Mouse (Mus musculus) heart, postnatal 0 days (tissue): ENCODE results near the gene Arl8a. TPM values are rescaled to one million over a fixed set of nuclear protein-coding genes. Genes with fewer than 3 reads are reported as not detected.

Source experiments
- ATAC-seq: fragments of 200-750 bp; cut with Nextera tagmentation; 2 replicates; pipeline ENCODE4 v1.8.0; 2017; ENCODE audit warnings: low read depth, moderate number of reproducible peaks, moderate library complexity; ENCODE audit not compliant: insufficient read depth
- DNase-seq: peaks from one replicate; pipeline ENCODE4 v3.0.0-alpha.2; 2016; ENCODE audit warnings: low spot score
- H3K27ac ChIP-seq: fragments of 300-500 bp; sonication (generic); 2 replicates; pipeline ENCODE4 v1.5.1; 2014; ENCODE audit warnings: low read depth, mild to moderate bottlenecking
- H3K27me3 ChIP-seq: fragments of 300-500 bp; sonication (generic); 2 replicates; pipeline ENCODE4 v1.6.1; 2014; ENCODE audit warnings: low read length, mixed read lengths; ENCODE audit not compliant: control insufficient read depth, insufficient read depth
- H3K36me3 ChIP-seq: fragments of 300-500 bp; sonication (generic); replicated peaks from 2 replicates; pipeline ENCODE4 v1.6.1; 2014; ENCODE audit warnings: low read length, mixed read lengths; ENCODE audit not compliant: control insufficient read depth, insufficient read depth
- H3K4me1 ChIP-seq: fragments of 300-500 bp; sonication (generic); 2 replicates; pipeline ENCODE4 v1.6.1; 2014; ENCODE audit warnings: antibody characterized with exemption; ENCODE audit not compliant: control insufficient read depth, insufficient read depth
- H3K4me2 ChIP-seq: fragments of 300-500 bp; sonication (generic); 2 replicates; pipeline ENCODE4 v1.6.1; 2014; ENCODE audit warnings: low read depth, mild to moderate bottlenecking, low read length, moderate library complexity
- H3K4me3 ChIP-seq: fragments of 300-500 bp; sonication (generic); 2 replicates; pipeline ENCODE4 v1.5.1; 2014; ENCODE audit warnings: low read depth, low read length
- H3K9ac ChIP-seq: fragments of 300-500 bp; sonication (generic); replicated peaks from 2 replicates; pipeline ENCODE4 v1.6.1; 2014; ENCODE audit warnings: low read depth, low read length, mixed read lengths
- H3K9me3 ChIP-seq: fragments of 300-500 bp; sonication (generic); replicated peaks from 2 replicates; pipeline ENCODE4 v1.6.1; 2016; ENCODE audit warnings: low read length; ENCODE audit not compliant: control insufficient read depth
- CTCF ChIP-seq: IDR thresholded peaks from 2 replicates; pipeline ENCODE4 v1.5.1; 2016; ENCODE audit warnings: antibody characterized with exemption, control low read depth, low read depth
- EP300 ChIP-seq: IDR thresholded peaks from 2 replicates; pipeline ENCODE4 v1.6.1; 2016; ENCODE audit warnings: antibody characterized with exemption, low read depth
- WGBS: fragments of 180-500 bp; shearing (Covaris S2); extraction: QIAGEN DNeasy Blood & Tissue Kit; methylation state at CpG from one replicate; pipeline ENCODE4 v1.1.7; 2014; 5-methylcytosine and 5-hydroxymethylcytosine counted together
- polyA plus RNA-seq: library from polyadenylated mRNA; unstranded; fragments of >200 nt; fragmentation: Nextera tagmentation; extraction: Ambion mirVana; gene quantifications from 2 replicates; pipeline ENCODE4 v1.2.1, GENCODE M21; 2015
- total RNA-seq: library from RNA; depleted of rRNA; stranded (reverse); fragments of >200 nt; gene quantifications from 2 replicates; pipeline ENCODE4 v1.2.3, GENCODE M21; 2014; ENCODE audit warnings: low replicate concordance

The Arl8a gene
- total and polyA plus RNA-seq, 2 experiments from 2014 or later = 35.3 to 43.4 TPM

- Histone ChIP-seq H3K4me1 (peaks cover 16% of the 10 kb centered on the region; the same call in 1 of the 2 replicates), H3K9me3 (no peaks in the 10 kb centered on the region), H3K4me2 (peak overlapping the region; percentile 20; the same call in 1 of the 2 replicates), H3K36me3 (no peaks in the 10 kb centered on the region), H3K9ac (no peak overlapping the region), H3K4me3 (peak overlapping the region; percentile 4; the same call in 1 of the 2 replicates), H3K27me3 (peaks cover 18% of the 10 kb centered on the region; the same call in 1 of the 2 replicates), H3K27ac (no peak overlapping the region)
- no peak for ATAC-seq
- WGBS = 74% methylated on average over 10 of the region's 10 CpGs
- DNase-seq = no peak
- TF ChIP-seq CTCF = no peak
- no peak for TF ChIP-seq EP300
Measured at GRCm38 (mm10) chr1:135133678-135134435, 12.8 kb upstream of the Arl8a start.

GRCm38 (mm10) chr1:135135111-135135787, 11.4 kb upstream of the Arl8a start:
- TF ChIP-seq EP300 = no peak
- no peak for TF ChIP-seq CTCF
- WGBS = 83% methylated on average over 8 of the region's 8 CpGs
- ATAC-seq = no peak
- no peak for DNase-seq
- H3K9ac ChIP-seq = no peak overlapping the region
- H3K9me3 ChIP-seq = no peaks in the 10 kb centered on the region
- H3K4me2 ChIP-seq = no peak overlapping the region
- no peak overlapping the region for H3K27ac ChIP-seq
- H3K4me3 ChIP-seq = no peak overlapping the region
- H3K27me3 ChIP-seq = peaks cover 9% of the 10 kb centered on the region; the same call in 1 of the 2 replicates
- peaks cover 16% of the 10 kb centered on the region; the same call in 1 of the 2 replicates for H3K4me1 ChIP-seq
- no peaks in the 10 kb centered on the region for H3K36me3 ChIP-seq

DNA sequence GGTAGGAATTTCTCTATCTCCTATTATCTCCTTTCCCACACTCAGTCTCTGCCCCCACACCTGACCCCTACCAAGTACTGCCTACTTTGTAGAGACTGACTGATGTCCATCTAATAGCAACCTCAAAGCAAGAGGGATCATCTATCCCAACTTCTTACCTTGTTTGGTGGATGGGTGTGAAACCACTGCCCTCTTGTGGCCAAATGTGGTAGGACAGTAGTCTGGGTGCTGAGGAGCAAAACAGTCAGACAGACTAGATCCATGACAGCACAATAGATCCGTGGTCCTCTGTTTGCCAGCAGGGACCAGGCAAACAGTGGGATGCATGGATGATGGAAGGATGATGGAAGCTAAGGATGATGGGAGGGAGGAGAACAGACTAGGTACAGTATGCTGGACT, 10.1 kb upstream of the Arl8a start:
- Histone ChIP-seq H3K27ac (no peak overlapping the region), H3K4me2 (no peak overlapping the region), H3K4me3 (no peak overlapping the region), H3K4me1 (peaks cover 8% of the 10 kb centered on the region; the same call in 1 of the 2 replicates), H3K9ac (no peak overlapping the region), H3K36me3 (no peaks in the 10 kb centered on the region), H3K27me3 (peaks cover 8% of the 10 kb centered on the region; the same call in 1 of the 2 replicates), H3K9me3 (no peaks in the 10 kb centered on the region)
- TF ChIP-seq CTCF = peak; percentile 99
- no peak for TF ChIP-seq EP300
- WGBS = 0% methylated on average over 1 of the region's 1 CpGs
- ATAC-seq (no peak), DNase-seq (peak; percentile 46)

DNA sequence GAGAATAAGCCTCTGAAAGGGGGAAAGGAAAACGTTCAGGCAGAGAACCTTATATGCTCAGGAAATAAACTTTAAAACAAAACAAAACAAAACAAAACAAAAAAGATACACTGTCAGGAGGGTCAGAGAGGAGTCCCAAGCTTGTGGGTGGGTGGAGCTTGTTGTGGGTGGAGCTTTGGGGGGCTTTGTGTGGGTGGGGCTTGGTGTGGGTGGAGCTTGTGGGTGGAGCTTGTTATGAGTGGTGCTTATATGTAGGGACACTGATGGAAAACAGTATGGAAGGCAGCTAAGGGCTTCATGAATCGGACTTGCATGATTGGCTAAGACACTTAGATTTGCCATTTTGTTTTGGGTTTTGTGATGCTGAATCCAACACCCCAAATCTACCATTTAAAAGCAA, 6.7 kb upstream of the Arl8a start:
- WGBS = 80% methylated on average over 2 of the region's 2 CpGs

GRCm38 (mm10) chr1:135142452-135142851, 4.2 kb upstream of the Arl8a start:
- H3K9ac ChIP-seq = no peak overlapping the region
- no peaks in the 10 kb centered on the region for H3K9me3 ChIP-seq
- peaks cover 40% of the 10 kb centered on the region for H3K27me3 ChIP-seq
- no peak overlapping the region for H3K4me3 ChIP-seq
- H3K4me1 ChIP-seq = peaks cover 4% of the 10 kb centered on the region; the same call in 1 of the 2 replicates
- 73% methylated on average over 2 of the region's 2 CpGs for WGBS
- ATAC-seq (no peak), DNase-seq (no peak)
- no peak overlapping the region for H3K27ac ChIP-seq
- H3K4me2 ChIP-seq = no peak overlapping the region
- TF ChIP-seq EP300 (no peak), CTCF (no peak)
- H3K36me3 ChIP-seq = no peaks in the 10 kb centered on the region

More for the DNA sequence above, 6.7 kb upstream of the Arl8a start:
- no peaks in the 10 kb centered on the region for H3K9me3 ChIP-seq
- no peak for DNase-seq
- no peak overlapping the region for H3K4me3 ChIP-seq
- no peaks in the 10 kb centered on the region for H3K36me3 ChIP-seq
- ATAC-seq = no peak
- TF ChIP-seq EP300 (no peak), CTCF (no peak)
- H3K4me2 ChIP-seq = no peak overlapping the region
- no peak overlapping the region for H3K9ac ChIP-seq
- H3K27ac ChIP-seq = no peak overlapping the region
- no peaks in the 10 kb centered on the region for H3K4me1 ChIP-seq
- H3K27me3 ChIP-seq = peaks cover 33% of the 10 kb centered on the region
